Mouse (Mus musculus) brain, embryonic 14.5 days (tissue): Measurements from ENCODE around the gene Wipi1.

ENCODE experiments used
- CTCF ChIP-seq: fragments of 200-500 bp; IDR thresholded peaks from 2 replicates; pipeline ENCODE4 v1.5.1; 2012; ENCODE audit warnings: inconsistent platforms, mild to moderate bottlenecking, moderate library complexity, borderline replicate concordance; ENCODE audit not compliant: insufficient read depth, insufficient read length; ENCODE audit errors: extremely low read depth
- POLR2A ChIP-seq: fragments of 200-500 bp; IDR thresholded peaks from 2 replicates; pipeline ENCODE4 v1.6.1; 2012; ENCODE audit warnings: mild to moderate bottlenecking, inconsistent platforms, borderline replicate concordance; ENCODE audit not compliant: poor library complexity, insufficient read depth, insufficient read length, severe bottlenecking; ENCODE audit errors: extremely low read depth

DNA sequence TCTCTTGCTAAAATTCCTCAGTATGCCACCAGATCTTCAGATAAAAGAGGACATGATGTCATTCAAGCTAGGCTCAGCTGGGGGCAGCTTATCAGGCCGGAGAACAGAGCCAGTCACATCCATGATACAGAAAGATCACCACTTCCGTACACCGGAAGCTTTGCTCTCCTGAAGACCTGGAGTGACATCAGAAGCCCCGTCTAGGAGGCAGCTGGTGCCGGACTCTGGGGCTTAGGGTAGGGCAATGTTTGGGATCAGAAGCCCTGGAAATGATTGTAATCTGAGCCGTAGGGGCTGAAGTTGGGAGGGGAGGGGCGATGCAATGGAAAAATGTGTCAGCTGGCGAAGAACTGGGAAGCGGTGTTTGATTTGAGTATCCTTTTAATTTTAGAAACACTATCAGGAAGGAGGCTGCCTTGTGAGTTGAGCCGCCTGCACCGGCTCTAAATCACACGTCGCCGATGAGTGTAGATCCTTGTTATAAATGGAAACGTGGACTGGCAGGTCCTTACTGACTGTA is 10.8 kb upstream of the Wipi1 start:
- TF ChIP-seq POLR2A (no peak), CTCF (no peak)
